Mouse (Mus musculus) cerebellum, adult 18-20 months (tissue): Measurements from ENCODE around the gene Zbtb7b.
A peak's percentile ranks its signal among the peaks of the same experiment; 100 is the strongest.

ENCODE experiments used
- DNase-seq, 2 experiments: peaks; one replicate each; pipeline ENCODE4 v3.0.0; 2021

Zbtb7b gene

DNA sequence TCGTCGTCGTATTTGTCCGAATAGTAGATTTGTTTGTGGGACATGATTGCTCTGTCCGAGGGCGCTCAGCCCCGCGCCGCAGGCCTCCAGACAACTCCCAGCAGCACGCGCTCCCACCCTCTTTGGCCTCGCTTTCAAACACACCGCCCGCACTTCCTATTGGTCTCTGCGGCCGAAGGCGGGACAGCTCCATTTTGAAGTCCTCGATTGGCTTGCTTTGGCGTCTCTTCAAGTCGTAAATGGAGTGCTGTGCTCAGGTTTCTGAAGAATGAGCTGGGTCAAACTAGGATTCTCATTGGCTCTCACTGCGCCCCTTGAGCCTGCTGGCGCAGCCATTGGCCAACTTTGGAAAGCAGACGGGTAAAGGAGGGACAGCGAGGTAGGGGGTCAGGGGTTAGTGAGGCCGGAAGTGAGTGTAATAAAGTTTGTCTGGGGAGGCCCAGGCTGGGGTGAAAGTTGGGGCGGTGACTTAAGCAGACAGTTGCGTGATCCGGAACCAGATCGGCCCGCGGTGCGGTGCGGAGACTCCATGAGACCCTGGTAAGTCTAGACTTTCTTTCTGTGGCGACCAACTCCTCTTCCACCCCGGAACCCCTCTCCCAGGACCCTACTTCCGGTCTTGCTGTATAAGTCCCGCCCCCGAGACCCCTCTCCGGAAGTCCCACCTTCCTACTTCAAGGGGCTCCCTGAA is 23.7 kb upstream of the Zbtb7b start, which contains the start of the genes Cks1b and Shc1:
TSS of gene Cks1b (minus strand) at position 214 of the 691 bp plus-strand sequence.
TSS of gene Shc1 (plus strand) at position 274 of the 691 bp plus-strand sequence.
- DNase-seq = peak; percentile 83 to 92

DNA sequence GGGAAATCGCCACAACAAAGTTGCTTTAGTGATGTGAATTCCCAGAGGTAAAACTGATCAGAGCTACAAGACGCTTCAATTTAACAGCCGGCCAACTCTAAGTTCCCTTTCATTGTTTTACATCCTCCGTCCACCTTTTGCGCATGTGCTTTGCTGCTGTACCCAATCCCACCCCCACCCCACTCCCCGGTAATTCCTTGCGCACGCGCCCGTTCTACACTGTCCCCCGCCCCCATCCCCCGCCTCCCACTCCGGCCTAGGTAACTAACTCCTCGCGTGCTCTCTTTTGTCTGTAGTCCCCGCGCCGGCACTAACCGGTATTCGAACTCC is 23.2 kb upstream of the Zbtb7b start:
- no peak for DNase-seq

DNA sequence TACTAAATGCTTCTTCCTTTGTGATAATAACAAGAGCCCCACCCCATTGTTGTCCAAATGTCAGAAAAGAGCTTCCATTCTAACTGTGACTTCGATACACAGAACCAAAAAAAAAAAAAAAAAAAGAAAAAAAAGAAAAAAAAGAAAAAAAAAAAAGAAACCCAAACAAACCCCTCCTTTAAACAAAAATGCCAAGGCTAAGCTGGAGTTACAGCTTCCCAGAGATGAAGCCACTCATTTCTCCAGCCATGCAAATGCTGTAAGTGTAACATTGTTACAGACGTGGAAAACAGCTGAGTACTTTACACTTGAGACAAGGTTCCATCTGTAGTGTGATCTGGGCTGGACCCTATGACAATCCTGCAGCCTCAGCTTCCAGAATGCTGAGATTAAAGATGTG is 22.6 kb upstream of the Zbtb7b start:
- no peak for DNase-seq

DNA sequence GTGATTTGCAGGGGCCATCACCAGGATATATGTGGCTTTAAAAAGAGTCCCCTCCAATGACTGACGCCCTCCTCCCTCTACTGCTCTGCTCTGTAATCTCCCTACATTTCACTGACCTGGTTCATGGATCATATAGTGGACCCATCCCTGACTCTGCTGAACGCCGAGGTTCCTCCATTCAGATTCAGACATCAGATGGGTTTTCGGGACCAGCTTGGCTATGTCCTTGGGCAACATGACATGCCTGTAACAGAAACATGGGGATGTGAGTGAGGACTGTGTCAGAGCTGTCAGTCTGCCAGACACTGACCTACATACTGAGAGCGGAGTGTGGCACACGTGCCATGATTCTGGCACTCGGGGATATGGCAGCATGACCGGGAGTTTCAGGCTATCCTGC is 21.6 kb upstream of the Zbtb7b start:
- DNase-seq = no peak

DNA sequence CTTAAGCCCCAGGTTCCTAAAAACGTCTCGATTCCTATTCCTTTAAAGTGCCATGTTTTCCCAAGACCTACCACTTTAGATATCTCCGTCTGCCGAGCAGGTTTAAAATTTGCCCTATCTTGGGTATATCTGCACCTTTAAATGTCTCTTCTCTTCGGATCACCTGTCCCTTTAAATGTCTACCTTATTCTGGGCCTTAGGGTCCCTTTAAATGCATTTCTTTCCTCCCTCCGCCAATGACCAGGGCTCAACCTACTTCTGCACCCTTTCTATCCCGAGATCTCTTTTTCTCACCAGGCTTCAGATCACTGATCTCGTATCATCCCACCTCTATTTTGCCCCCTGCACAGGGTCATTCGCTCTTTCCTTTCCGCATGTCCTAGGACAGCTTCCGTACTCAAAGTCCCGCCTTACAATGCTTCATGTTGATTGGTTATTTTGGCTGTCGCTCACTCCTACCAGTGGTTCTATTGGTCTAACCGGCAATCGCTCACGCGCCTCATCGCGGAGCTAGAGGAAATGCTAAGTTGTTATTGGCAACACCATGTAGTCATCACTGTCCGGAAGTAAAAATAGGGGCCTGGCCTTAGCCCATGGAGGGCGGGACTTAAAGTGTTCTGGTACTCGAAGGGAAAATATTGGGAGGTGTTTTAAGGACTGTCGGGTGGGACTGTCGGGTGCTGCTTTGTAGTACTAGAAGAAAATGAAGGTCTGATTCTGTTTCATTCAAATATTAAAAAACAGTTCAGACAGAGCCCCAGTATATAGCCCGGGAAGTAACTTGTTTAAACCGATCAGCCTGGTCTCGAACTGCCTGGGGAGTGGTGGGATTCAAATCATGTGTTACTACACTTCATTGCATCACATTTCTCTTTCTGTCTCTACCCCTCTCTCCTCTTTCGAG is 17.2 kb upstream of the Zbtb7b start, which contains the start of gene Flad1:
TSS of gene Flad1 (minus strand) at position 381 of the 904 bp plus-strand sequence.
- peak; percentile 95 to 99 for DNase-seq

DNA sequence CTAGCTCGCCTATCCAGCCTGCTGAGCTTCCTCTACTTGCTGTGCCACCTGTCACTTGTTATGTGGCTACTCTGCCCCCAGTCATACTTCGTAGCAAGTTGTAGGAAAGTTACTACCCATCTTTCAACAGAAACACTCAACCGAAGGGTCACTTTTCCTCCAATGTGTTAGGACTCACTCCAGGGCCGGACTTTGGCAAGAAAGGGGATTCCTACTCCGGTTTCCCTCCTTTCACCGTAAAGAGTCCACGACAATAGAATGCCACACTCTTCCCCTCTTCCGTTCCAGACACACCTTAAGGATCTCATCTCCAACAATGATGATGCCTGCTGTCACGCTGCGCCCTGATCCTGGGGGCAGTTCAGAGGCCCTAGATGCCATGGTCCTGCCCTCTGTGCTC is 16.3 kb upstream of the Zbtb7b start:
- no peak for DNase-seq

DNA sequence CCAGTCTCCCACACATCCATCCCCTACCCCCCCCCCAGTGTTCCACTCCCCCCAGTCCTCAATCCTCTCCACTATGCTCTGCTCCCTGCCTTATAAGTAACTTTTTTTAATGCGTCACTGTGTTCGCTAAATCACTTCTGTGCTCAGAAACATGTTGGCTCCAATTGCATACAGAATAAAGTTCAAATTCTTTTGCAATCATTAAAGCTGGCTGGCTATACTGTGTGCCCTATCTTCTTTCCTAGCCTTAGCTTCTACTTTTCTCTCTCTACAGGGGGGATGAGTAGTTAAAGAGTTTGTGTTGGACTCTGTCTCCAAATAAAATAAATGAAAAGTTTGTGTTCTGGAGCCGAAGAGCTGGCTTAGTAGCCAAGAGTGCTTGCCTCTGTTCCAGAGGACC is 15.1 kb upstream of the Zbtb7b start:
- no peak for DNase-seq

DNA sequence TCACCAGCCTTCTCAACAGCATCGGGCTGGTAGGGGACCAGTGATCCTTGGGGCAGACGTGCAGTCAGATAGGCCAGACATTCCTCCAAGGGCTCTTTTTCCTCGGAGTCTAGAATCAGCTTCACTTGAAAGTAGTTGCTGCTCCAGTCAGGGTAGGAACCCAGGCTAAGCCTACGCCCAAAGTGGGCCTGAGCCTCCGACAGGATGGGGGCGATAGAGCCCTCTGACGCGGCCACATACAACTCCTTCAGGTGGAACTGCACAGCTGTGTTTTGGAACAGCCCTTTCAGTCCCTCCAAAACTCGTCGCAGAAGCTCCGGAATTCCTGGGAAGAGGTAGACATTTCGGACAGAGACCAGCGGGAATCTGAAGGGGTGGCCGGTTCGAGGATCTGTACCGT is 13.9 kb upstream of the Zbtb7b start:
- no peak for DNase-seq

DNA sequence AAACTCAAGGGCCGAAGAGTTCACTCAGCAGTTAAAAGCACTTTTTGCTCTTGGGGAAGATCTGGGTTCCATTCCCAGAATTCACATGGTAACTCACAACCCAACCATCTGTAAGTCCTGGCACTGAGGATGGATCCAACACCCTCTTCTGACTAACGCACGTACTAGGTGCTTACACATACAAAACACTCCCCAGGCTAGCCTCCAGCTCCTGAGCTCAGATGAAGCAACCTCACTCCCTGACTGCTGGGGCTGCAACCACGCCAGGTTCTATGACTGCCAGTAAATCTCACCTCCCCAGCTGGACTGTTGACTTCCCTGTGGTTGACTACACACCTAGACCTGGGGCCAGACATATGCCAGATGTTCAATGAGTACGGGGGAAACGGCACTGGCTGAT is 12.3 kb upstream of the Zbtb7b start:
- DNase-seq = no peak

DNA sequence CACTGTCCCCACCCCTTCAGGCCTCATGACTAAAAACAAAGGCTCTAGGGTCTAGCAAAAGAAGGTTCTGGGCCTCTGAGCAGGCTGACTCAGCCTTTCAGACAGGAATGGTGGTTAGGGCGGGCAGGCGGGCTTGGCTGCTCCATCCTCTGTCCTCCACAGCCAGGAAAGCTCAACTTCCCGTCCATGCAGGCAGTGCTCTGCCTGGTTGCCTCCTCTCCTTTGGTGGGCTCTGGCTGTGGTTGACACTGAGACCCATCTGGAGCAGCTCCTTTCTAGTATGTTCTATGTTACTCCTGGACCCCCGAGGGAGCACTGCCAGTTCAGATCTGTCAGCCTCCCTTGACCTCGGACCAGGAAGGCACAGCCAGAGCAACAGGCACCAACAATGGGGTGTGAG is 8.1 kb upstream of the Zbtb7b start, which contains the start of gene Lenep:
TSS of gene Lenep (minus strand) at position 101 of the 400 bp plus-strand sequence.
- DNase-seq = no peak

DNA sequence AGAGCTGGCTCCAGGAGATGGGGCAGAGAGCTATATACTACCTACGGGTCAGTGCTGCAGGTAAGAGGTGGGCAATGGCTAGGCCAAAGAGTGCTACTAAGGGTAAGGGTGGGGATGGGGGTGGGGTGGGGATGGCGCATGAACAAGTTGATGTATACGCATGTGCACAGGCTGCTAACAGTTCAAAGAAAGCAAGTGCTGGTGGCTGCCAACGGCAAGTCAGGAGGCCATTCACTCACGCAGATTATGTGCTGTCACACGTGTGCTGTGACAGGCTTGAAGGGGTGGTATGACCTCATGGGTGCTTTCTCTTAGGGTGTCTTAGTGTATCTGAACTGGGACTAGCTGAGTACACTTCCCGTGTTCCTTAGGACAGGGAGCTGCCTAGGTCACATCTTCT is 6.8 kb upstream of the Zbtb7b start:
- no peak for DNase-seq

DNA sequence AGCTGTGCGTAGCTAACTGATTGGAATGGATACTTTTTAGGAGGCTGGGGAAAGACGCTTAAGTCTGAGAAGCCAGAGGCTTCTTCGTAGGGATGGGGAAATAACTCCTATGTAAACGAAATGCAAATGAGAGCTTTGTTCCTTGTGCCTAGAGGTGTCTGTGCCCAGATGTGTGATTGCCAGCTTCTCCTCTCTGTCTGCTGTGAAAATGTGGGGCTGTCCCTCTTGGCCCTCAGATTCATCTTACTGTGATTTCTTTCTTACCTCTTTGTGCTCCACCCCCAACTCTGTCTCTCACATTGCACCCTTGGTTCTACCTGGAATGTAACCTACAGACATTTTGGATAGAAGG is 2.1 kb upstream of the Zbtb7b start:
- DNase-seq = no peak

DNA sequence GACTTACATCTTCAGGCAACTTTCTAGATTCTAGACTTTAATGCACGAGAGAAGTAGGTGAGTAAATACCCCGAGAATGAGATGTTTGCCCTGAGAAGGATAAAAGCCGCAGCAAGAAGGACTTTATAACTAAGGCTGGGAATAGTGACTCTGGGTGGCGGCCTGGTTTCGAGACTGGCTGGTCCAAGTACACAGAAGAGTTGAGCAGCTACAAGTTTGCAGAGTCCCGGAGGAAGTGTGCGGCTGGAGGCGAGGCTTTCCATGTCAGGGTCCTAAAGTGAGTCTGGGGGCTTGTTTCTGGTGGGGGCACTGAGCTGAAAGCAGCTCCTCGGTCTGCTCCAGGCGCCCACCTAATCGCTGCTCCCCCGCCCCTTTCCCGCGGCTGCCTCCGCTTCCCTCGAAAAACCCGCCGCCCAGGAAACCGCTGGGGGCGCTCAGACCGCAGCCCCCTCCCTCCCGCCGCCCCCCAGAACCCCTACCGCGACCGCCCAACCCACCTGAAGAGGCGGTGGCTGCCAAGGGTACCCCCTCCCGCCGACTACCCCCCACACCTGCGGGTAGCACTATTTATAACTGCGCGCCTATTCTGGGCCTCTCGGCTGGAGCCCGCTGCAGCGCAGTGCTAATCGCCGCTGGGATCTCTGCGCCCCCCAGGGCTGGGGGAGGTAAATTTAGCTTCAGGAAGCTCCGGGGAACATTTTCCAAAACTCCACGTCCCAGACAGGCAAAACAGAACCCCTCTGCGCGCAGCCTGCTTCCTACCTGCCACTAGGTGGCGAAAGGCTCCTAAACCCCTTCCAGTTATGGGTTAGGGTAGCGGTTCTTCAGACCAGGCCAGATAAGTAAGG is 1.5 kb upstream of the Zbtb7b start:
- DNase-seq = peak; percentile 76

DNA sequence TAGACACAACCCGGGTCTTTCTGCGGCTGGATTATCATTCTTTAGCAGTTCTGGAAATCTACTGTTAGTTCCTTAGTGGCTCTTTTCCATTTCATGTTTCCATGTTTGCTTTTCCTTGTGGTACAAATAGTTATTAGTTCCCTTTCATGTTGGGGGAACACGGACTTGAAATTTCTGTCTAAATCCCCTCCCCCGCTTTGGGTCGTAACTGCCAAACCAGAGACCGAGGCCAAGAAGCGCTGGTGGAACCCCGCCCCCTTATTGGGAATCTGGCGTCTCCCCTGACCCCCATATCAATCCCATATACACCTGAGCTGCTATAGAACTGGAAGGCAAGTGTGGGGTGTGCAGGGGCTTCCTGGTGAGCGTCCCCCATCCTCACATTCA is 836 bp upstream of the Zbtb7b start:
- peak; percentile 18 to 45 for DNase-seq

DNA sequence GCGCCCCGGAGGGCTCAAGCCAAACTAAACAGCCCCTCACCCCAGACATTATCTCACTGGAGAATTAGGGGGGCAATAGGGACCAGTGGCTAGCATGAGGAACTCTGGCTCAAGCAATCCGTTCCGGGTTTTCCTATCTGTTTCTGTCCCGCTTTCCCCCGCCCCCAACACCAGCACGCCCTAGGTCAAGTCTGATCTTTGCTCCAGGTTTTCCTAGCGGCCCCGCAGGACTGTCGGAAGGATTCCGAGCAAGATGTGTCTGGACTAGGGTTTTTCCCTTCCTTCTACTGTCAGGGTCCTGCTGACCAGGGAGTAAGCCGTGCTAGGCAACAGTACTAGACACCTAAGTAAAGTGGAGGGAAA is 299 bp upstream of the Zbtb7b start:
- DNase-seq = peak; percentile 87 to 89

DNA sequence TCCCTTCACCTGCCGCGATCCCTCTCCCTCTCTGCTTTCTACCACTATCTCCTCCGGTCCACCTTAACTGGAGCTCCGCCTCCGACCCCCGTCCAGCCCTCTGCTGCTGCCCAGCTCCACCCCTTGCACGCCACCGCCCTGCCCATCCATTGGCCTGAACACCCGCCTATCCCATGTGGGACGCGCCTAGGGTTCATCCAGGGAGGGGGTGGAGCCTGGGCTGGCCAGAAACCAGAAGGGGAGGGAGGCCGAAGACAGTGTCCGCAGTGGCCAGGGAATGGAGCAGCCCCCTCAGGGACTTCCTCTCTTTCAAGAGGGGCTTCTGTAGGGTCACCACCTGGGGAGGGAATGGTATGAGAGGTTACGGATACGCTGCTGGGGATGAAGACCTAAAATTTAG is 971 bp downstream of the Zbtb7b start:
- peak; percentile 97 to 100 for DNase-seq

DNA sequence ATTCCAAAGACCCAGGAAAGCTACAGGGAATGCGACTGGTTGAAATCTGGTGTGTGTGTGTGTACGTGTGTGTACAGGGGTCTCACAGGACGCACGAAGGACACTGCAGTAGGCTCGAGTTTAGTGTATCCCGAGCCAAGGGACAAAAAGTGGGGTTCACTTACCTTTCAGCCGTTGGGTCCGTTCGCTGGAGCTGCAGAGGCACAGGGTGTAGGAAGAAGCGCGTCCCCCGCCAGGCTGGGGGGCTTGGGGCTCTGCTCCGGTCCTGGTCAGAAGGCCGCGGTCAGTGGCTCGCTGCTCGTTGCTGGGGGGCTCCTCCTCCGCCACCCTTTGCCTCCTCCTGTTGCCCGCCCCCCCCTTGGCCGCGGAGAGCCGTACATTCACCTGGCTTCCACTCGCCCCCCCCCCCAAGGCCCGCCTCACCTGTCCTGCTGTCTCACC is 1.7 kb downstream of the Zbtb7b start:
- DNase-seq = peak; percentile 56 to 58

DNA sequence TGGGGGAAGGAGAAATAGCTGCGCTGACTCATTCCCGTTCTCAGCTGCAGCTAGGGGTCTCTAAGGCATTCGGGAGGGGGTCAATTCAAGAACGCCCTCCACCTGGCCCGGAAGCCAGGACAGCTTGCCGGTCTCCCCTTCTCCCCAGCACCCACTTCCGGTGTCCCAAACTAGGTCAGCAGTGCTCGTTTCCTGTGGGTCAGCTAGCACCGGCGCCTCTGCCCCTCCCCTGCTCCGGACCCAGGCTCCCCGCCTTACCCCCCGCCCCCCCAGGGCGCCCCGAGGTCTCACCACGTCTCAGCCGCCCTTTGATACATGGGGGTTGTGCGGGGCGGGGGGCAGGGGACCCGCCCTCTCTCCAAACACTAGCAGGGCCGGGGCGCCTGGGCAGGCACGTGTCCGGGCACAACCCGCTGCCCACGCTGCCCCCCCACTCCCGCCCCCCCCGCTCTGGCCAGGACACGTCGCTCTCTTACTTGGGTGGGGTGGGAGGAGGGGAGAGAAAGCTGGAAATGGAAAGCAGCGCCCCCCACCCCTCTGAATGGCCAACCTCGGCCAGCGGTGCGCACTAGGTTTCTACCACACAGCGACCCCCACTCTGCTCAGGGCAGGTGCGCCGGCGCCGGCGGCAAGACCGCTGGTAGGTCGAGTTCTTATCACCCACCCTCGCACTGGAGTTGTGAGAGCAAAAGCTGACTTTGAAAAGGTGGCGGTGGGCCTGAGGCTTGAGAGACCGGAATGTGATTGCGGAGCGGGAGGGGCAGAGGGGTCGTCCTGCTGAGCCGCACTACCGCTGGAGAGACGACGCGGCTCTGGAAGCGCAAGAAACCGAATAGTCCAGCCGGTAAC is 2.7 kb downstream of the Zbtb7b start:
- DNase-seq = peak; percentile 64 to 68

DNA sequence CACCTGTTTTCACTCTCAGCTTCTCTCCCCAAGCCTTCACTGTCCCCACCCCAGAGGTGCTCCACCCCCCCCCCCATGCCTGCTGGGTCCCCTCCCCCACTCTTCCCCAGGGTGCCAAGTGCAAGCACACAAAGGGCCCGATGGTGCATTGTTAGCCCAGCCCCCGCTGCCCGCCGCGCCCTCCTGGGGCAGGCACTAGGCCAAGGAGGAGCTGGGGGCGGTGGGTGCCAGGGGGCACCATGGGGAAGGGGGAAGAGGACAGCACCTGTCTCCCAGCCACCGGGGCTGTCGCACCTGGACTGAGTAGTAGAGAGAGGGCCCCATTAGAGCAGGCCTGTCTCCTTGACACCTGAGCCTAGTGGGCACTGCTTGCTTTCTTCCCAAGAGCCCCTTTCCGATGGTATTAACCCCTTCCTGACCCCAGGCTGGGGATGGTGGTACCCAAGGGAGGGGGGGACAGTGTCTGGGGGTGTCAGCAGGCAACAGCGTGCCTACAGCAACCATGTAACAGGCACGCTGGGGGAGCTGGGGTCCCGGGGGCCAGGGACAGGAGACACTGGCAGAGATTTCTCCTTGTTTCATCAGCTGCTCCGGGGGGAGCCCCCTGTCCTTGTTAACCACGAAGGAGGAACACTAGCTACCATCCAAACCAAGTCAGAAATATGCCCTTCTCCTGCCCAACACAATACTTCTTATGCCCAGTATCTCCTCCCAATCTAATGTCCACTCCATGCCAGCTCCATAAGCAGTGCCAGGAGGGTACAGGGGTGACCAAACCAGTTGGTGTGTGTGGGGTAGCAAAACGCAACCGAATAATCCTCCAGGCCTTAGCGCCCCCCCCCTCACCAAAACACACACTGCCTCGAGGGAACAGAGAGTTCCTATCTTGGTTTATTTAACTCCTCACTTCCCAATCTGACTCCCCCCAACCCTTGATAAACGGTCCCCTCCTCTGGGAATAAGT is 3.6 kb downstream of the Zbtb7b start:
- DNase-seq = peak; percentile 32 to 53

DNA sequence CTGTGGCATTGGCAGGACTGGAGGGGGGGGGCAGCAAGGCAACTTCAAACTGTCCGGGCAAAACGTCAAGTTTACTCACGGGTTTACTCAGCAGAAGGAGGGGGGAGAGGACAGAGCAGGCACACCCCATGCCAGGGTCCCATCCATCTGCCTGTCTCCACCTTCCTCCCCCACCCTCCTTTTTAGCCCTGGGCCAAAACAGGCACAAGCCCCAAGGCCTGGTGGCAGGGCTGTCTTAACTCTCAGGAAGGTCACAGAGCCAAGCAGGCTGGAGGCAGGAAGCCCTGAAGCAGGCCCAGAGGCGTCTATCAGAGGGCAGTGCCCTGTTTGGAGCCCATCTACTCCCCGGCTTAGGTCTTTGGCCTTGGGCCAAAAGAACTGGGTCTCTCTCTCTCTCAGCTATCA is 4.5 kb downstream of the Zbtb7b start:
- DNase-seq = peak in 1 of 2 experiments; percentile 41
